Mouse (Mus musculus) heart, embryonic 11.5 days (tissue): ENCODE data around the gene Stx1a. TPM values are rescaled to one million over a fixed set of nuclear protein-coding genes. Genes with fewer than 3 reads are reported as not detected.
"Not testable (repeated sequence)": the region's sequence is repeated elsewhere in the genome, so short reads cannot be mapped to it uniquely, and the experiment has no call there.

Experiments
- ATAC-seq: fragments of 200-750 bp; cut with Nextera tagmentation; replicated peaks from 2 replicates; pipeline ENCODE4 v1.8.0; 2017; ENCODE audit warnings: moderate library complexity; ENCODE audit not compliant: insufficient number of reproducible peaks, low FRiP score, low TSS enrichment
- H3K27ac ChIP-seq: fragments of 300-500 bp; sonication (generic); 2 replicates; pipeline ENCODE4 v1.5.1; 2014; ENCODE audit warnings: mild to moderate bottlenecking, low read depth, low read length
- H3K27me3 ChIP-seq: fragments of 300-500 bp; sonication (generic); 2 replicates; pipeline ENCODE4 v1.6.1; 2014; ENCODE audit warnings: mild to moderate bottlenecking, low read length, mixed read lengths; ENCODE audit not compliant: control insufficient read depth, insufficient read depth
- H3K36me3 ChIP-seq: fragments of 300-500 bp; sonication (generic); 2 replicates; pipeline ENCODE4 v1.6.1; 2014; ENCODE audit warnings: mild to moderate bottlenecking, low read length, moderate library complexity, mixed read lengths; ENCODE audit not compliant: control insufficient read depth, insufficient read depth
- H3K4me1 ChIP-seq: fragments of 300-500 bp; sonication (generic); 2 replicates; pipeline ENCODE4 v1.6.1; 2014; ENCODE audit warnings: low read length; ENCODE audit not compliant: control insufficient read depth, insufficient read depth
- H3K4me2 ChIP-seq: fragments of 300-500 bp; sonication (generic); 2 replicates; pipeline ENCODE4 v1.6.1; 2014; ENCODE audit warnings: mild to moderate bottlenecking, moderate library complexity
- H3K4me3 ChIP-seq: fragments of 300-500 bp; sonication (generic); 2 replicates; pipeline ENCODE4 v1.5.1; 2014; ENCODE audit warnings: low read depth, low read length
- H3K9ac ChIP-seq: fragments of 300-500 bp; sonication (generic); 2 replicates; pipeline ENCODE4 v1.6.1; 2014; ENCODE audit warnings: mild to moderate bottlenecking, low read depth, low read length, moderate library complexity
- H3K9me3 ChIP-seq: fragments of 300-500 bp; sonication (generic); replicated peaks from 2 replicates; pipeline ENCODE4 v1.6.1; 2016; ENCODE audit warnings: low read length; ENCODE audit not compliant: control insufficient read depth
- WGBS: fragments of 180-500 bp; shearing (Covaris S2); extraction: QIAGEN DNeasy Blood & Tissue Kit; methylation state at CpG from one replicate; pipeline ENCODE4 v1.1.7; 2014; ENCODE audit not compliant: insufficient replicate concordance; 5-methylcytosine and 5-hydroxymethylcytosine counted together
- polyA plus RNA-seq: library from polyadenylated mRNA; unstranded; fragments of >200 nt; fragmentation: Nextera tagmentation; extraction: Ambion mirVana; gene quantifications from 2 replicates; pipeline ENCODE4 v1.2.1, GENCODE M21; 2014

Stx1a gene
- polyA plus RNA-seq, 1 experiment from 2014 or later, result 10.4 TPM

DNA sequence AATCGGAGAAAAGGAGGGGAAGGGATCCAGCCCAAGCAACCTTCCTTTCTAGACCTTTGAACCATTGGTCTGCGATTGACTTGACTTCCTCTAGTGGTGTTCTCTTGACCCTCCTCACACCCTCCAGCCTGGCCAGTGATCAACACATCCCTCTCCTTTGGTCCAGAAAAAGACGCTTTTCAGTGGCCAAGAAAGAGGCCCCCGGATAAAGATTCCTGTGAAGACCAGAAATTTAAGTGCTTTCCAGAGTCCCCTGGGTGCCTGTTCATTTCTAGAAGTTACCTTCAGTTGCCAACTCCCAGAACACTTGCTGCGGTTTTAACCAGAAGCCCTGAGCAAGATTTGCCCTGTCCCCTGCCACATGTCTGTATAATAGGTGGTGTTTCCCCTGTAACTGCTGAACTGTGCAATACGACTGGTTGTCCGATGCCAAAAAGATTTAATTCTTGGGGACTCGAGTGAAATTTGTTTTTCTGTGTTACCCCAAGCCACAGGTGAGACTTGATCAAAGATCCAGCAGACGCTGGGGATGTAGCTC lies 41.7 kb downstream of the Stx1a start, which contains the start of gene Bud23:
Gene Bud23, minus strand, starts transcription at position 51 of the 538 bp plus-strand sequence.
- peak within 1 kb of the TSS; percentile 81 for H3K4me2 ChIP-seq
- peak within 1 kb of the TSS; percentile 88 for H3K9ac ChIP-seq
- 71% methylated on average over 8 of the region's 9 CpGs for WGBS
- not testable (repeated sequence) for H3K27me3 ChIP-seq, H3K4me1 ChIP-seq, H3K27ac ChIP-seq, H3K36me3 ChIP-seq, ATAC-seq, H3K9me3 ChIP-seq
- H3K4me3 ChIP-seq, result peak within 1 kb of the TSS; percentile 92

DNA sequence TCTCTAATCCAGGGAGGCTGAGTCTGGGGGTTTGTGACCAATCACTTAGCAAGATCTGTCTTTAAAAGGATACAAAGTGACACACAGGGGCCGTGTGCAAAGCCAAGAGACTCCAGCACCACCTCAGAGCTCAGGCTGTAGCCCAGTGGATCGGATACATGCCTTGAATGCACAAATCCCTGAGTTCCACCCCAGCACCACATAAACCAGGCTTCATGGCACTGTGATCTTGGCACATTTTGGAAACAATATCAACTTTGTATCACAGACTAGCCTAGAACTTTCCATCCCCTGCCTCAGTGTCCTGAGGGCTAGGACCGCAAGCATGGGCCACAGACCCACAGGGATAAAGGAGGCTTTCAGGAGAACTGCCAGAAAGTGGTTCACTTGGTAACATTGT lies 42.7 kb downstream of the Stx1a start:
- peaks cover 6% of the 10 kb centered on the region; the same call in 1 of the 2 replicates for H3K4me1 ChIP-seq
- 88% methylated on average over 3 of the region's 3 CpGs for WGBS
- no peak overlapping the region for H3K4me3 ChIP-seq
- no peak overlapping the region for H3K27ac ChIP-seq
- H3K9me3 ChIP-seq, result no peaks in the 10 kb centered on the region
- H3K36me3 ChIP-seq, result no peaks in the 10 kb centered on the region; the same call in 1 of the 2 replicates
- H3K27me3 ChIP-seq, result no peaks in the 10 kb centered on the region
- no peak overlapping the region for H3K4me2 ChIP-seq
- no peak overlapping the region for H3K9ac ChIP-seq
- ATAC-seq, result no peak

DNA sequence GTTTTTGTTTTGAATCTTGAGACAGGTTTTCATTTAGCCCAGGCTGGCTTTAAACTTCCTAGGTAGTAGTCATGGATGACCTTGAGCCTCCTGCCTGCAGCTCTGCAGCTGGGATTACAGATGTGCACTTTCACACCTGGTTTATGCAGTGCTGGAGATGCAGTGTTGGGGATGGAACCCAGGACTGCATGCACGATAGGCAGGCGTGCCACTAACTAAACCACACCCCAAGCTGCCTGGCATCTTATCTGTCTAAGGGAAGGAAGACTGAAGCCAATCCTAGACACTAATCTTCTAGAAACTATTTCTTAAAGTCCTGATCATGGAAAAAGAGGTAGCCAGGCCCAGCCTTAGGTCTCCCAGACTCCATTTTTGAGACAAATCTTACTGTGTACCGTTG lies 47.2 kb downstream of the Stx1a start:
- WGBS, result 82% methylated on average over 3 of the region's 3 CpGs
- Histone ChIP-seq H3K4me2 (no peak overlapping the region), H3K27me3 (0 out of 2 replicates have a peak, but pooled peaks cover 3% of the 10 kb centered on the region), H3K36me3 (no peaks in the 10 kb centered on the region), H3K9me3 (no peaks in the 10 kb centered on the region), H3K4me1 (peaks cover 7% of the 10 kb centered on the region), H3K9ac (no peak overlapping the region), H3K4me3 (no peak overlapping the region), H3K27ac (no peak overlapping the region)
- no peak for ATAC-seq

DNA sequence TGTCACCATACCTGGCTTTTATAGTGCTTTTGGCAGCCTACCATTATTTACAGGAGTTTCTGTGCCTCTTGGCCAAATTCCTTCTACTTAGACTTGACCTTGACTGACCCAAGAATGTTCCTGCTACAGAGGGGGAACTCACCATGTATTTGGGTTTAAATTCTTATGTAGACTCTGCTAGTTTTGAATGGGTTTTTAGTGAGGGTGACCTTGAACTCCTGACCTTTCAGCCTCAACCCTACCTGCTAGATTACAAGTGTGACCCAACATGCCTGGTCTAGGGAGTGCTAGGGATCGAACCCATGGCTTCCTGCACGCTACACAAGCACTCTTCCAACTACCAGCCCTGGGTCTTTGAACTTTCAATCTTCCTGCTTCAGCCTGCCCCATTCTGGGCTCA lies 48.8 kb downstream of the Stx1a start:
- H3K4me2 ChIP-seq, result no peak overlapping the region
- no peak overlapping the region for H3K9ac ChIP-seq
- H3K27ac ChIP-seq, result no peak overlapping the region
- WGBS, result 86% methylated on average over 2 of the region's 2 CpGs
- no peaks in the 10 kb centered on the region for H3K9me3 ChIP-seq
- 0 out of 2 replicates have a peak, but pooled peaks cover 3% of the 10 kb centered on the region for H3K27me3 ChIP-seq
- H3K4me1 ChIP-seq, result peaks cover 7% of the 10 kb centered on the region
- no peaks in the 10 kb centered on the region for H3K36me3 ChIP-seq
- ATAC-seq, result no peak
- H3K4me3 ChIP-seq, result no peak overlapping the region

DNA sequence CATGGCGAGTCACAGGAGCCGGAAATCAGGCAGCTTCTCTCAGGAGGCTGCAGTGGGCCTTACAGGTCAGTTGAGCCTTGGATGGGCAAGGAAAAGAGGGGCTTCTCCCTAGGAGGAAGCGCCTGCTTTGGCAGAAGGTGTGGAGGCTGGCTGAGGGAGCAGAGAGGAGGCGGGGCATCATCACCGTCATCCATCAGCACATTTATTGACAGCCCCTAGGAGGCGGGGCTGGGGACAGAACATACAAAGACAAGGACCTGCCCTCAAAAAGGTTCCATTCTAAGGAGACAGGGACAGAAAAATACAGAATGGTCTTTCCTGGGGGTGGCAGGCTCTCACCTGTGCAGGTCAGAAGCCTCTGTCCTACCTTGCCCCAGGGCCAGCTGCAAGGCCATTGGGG lies 49.4 kb downstream of the Stx1a start:
- Histone ChIP-seq H3K27me3 (0 out of 2 replicates have a peak, but pooled peaks cover 3% of the 10 kb centered on the region), H3K9ac (no peak overlapping the region), H3K9me3 (no peaks in the 10 kb centered on the region), H3K27ac (no peak overlapping the region), H3K36me3 (no peaks in the 10 kb centered on the region), H3K4me2 (no peak overlapping the region), H3K4me1 (peaks cover 7% of the 10 kb centered on the region), H3K4me3 (no peak overlapping the region)
- WGBS, result 50% methylated on average over 6 of the region's 6 CpGs
- ATAC-seq, result no peak

DNA sequence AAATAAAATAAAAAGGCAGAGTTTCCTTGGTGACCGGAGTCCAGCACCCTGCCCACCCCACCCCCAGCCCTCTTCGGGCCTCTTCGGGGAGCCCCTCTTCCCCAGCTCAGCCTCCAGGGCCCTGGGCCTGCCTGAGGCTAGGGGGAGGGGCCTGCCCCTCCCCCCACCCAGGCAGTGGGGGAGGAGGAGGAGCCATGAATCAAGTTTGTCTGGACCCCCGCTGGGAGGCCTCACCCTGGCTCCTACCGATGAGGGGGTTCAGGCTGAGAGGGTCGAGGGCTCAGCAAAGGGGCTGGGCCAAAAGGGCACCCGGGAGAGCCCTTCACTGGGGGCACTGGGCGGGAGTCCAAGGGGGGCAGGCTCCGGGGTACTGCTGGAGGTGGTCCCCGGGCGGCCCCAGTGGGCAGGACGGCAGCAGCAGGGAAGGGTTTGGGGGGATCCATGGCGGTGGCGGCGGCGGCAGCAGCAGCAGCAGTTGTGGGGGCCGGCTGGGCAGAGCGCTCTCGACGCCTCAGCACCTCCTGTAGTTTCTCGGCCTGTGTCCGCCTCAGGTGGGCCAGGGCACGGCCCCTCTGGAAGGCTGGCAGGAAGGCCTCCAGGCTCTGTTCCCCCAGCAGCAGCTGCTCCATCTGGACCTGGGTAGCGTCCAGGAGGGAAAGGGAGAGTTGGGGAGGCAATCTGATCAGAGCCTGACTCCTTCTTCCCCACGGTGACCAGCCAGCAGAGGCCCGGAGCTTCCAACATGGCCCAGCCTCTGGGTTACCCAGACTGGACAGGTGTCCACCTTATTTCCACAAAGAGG lies 50.3 kb downstream of the Stx1a start:
- peaks cover 7% of the 10 kb centered on the region for H3K4me1 ChIP-seq
- H3K36me3 ChIP-seq, result no peaks in the 10 kb centered on the region
- WGBS, result 24% methylated on average over 26 of the region's 26 CpGs
- H3K9me3 ChIP-seq, result no peaks in the 10 kb centered on the region
- no peak for ATAC-seq
- 0 out of 2 replicates have a peak, but pooled peaks cover 3% of the 10 kb centered on the region for H3K27me3 ChIP-seq
- H3K27ac ChIP-seq, result no peak overlapping the region
- H3K4me3 ChIP-seq, result no peak overlapping the region; the same call in 1 of the 2 replicates
- peak overlapping the region; percentile 46 for H3K4me2 ChIP-seq
- H3K9ac ChIP-seq, result peak overlapping the region; percentile 56; the same call in 1 of the 2 replicates

DNA sequence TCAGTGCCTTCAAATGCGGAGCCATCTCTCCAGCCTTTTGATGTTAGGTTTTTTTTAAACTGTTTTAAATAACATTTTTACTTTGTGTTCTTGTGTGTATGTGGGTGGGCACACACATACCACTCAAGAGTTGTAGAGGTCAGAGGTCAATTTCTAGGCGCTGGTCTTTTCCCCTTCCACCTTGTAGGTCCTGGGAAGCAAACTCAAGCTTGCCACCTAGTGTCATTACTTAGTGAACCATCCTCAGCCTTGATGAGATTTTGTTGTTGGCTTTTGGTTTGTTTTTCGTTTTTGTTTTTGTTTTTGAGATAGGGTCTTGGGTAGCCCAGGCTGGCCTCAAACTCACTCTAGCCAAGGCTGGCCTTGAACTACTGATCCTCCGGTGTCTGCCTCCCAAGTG lies 52.4 kb downstream of the Stx1a start:
- Histone ChIP-seq H3K4me1 (peaks cover 7% of the 10 kb centered on the region), H3K27ac (no peak overlapping the region), H3K27me3 (peaks cover 5% of the 10 kb centered on the region; the same call in 1 of the 2 replicates), H3K4me2 (no peak overlapping the region), H3K4me3 (no peak overlapping the region), H3K9me3 (no peaks in the 10 kb centered on the region), H3K36me3 (no peaks in the 10 kb centered on the region), H3K9ac (no peak overlapping the region)
- 62% methylated on average over 4 of the region's 4 CpGs for WGBS
- ATAC-seq, result no peak

DNA sequence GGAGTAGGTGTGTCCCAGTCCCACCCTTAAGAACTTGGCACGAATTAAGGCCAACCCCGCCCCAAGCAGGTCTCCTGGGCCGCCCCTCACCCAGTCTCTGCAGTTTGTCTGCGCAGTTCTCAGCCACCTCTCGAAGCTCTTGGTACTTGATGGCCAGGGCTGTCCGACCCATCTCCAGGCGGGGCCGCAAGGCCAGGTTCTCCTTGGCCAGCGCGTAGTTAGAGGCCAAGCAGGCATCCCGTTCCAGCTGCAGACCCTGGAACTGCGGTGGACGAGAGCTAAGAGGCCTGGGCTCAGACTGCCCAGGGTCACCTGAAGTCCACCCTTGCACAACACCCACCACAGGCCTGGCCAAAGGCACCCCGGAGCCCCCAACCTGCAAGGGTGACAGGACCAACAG lies 53.1 kb downstream of the Stx1a start:
- H3K4me2 ChIP-seq, result no peak overlapping the region; the same call in 1 of the 2 replicates
- H3K27me3 ChIP-seq, result peaks cover 5% of the 10 kb centered on the region; the same call in 1 of the 2 replicates
- H3K4me3 ChIP-seq, result no peak overlapping the region
- 80% methylated on average over 14 of the region's 14 CpGs for WGBS
- H3K9ac ChIP-seq, result no peak overlapping the region
- H3K36me3 ChIP-seq, result no peaks in the 10 kb centered on the region
- ATAC-seq, result no peak
- no peaks in the 10 kb centered on the region for H3K9me3 ChIP-seq
- no peak overlapping the region for H3K27ac ChIP-seq
- H3K4me1 ChIP-seq, result peaks cover 7% of the 10 kb centered on the region
